Mouse (Mus musculus) lung, postnatal 4 days (tissue): ENCODE results near the gene Wfikkn1.

Source experiments
- DNase-seq, 2 experiments: peaks; one replicate each; pipeline ENCODE4 v3.0.0; 2021

Gene Wfikkn1

GRCm38 (mm10) chr17:25867836-25868600, 12.6 kb downstream of the Wfikkn1 start:
- peak; percentile 43 to 64 for DNase-seq

DNA sequence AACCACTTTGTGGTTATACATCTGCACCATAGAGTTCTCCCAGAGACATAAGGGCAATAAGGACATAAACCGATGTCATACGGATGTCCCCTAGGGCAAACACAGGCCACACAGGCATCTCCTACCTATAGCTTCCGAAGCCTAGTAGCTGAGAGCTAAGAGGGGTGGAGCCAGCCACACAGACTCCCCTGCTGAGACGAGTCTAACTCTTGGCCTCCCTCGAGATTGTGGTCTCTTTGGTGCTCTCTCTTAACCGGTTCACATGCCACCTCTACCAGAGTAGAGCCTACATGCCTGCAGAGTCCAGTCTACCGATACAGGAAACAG, 13.2 kb downstream of the Wfikkn1 start:
- no peak for DNase-seq

GRCm38 (mm10) chr17:25866172-25866571, 14.5 kb downstream of the Wfikkn1 start:
- no peak for DNase-seq

DNA sequence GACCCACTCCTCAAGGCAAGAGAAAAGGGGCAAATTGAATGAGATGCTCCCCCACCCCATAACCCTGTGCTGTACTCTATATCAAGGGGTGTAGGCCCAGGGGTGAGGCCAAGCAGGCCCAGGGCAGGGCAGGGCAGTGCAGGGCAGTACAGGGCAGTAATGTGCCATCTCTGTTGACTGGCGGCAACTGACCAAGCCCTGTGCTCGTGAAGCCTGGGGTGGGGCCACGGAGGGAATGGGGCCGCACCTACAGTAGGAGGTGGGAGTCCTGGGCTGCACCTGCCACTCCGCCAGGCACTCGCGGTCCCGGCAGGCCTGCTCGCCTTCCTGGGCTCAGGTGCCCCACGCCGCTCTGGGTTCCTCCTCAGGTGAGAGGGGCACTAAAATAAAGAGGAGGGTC, 15.4 kb downstream of the Wfikkn1 start:
- no peak for DNase-seq

- DNase-seq: no peak
Observed at GRCm38 (mm10) chr17:25864311-25864710, 16.3 kb downstream of the Wfikkn1 start.

DNA sequence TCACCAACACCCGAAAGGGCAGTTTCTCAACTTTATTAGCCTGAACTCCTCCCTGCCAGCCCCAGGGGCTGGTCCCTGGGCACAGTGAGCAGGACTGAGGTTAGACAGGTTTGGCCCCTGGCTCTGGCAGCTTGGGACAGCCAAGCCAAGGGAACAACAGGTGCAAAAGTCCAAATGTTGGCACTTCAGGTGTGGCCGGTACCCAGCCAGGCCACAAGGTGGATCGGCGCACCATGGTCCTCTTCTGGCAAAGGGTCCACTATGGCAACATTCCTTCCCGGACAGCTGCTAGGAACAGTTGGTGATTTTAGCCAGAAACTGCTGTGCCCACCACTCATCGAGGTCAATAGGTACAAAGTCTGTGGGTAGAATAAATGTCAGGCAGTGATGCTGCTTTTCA, 17.0 kb downstream of the Wfikkn1 start:
- no peak for DNase-seq

DNA sequence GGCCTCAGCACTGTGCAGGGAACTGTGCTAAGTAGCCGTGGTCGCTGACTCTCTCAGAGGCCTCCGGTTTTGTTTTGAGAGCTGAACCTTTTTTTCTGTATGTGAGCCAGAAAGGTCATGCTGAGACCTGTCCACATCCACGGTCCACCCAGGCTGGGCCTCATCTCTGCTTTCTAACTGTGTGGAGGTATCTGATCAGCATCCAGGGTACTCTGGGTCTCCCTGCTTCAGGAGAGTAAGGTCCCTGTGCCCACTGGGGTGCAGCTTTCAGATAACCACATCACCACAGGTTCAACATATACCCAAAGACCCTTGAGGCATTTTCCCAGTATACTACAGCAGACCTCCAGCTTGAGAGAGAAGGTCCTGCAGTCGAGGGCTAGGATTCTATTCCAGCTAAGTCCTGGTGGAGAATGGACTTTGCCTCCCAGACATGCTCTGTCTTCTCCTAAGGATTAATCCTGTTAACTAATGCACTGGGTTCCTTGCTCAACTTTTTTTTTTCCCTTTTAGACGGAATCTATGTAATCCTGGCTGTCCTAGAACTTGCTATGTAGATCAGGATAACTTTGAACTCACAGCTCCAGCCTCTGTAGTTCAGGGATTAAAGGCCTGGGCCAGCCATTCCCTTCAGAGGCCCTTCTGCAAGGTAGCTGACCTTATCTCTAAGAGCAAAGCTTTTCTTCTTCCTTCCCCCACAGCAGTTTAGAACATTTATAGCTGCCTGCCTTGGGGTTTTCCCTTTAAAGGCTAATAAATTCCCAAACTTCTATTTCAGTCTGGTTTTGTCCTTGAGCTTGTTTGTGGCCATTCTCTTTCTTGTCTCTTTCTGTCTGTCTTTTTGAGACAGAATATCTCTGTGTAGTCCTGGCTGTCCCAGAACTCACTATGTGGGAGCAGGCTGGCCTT, 18.7 kb downstream of the Wfikkn1 start:
- DNase-seq: no peak

GRCm38 (mm10) chr17:25860832-25861703, 19.6 kb downstream of the Wfikkn1 start, which contains the start of gene Wdr90:
Gene Wdr90 (minus strand): TSS chr17:25861501.
- peak; percentile 92 to 95 for DNase-seq

GRCm38 (mm10) chr17:25860229-25860628, 20.4 kb downstream of the Wfikkn1 start:
- no peak for DNase-seq

DNA sequence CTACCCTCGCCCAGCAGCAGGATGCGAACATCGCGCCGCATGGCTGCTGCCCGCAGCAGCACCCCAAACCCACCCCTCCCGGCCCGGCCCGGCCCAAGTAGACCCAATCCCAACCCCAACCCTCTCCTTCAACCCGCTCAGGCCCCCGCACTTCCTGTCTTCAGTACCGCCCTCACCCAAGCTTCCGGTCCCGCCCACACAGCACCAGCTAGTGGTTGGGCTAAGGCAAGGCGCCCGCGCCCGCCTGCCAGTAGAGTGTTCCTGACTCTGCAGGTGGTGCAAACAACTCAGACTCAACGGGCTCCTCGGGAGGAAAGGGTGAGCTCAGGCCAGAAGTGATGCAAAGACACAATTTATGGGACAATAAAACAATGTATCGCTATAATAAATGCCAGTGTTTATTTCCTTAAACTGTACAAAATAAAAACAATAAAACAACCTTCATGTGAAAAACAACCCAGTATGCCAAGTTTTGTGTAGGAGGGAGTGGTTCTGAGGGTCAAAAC, 36.2 kb downstream of the Wfikkn1 start, which contains the start of gene Rhot2:
Gene Rhot2, minus strand, starts transcription at position 456 of the 506 bp plus-strand sequence.
- peak; percentile 96 for DNase-seq

DNA sequence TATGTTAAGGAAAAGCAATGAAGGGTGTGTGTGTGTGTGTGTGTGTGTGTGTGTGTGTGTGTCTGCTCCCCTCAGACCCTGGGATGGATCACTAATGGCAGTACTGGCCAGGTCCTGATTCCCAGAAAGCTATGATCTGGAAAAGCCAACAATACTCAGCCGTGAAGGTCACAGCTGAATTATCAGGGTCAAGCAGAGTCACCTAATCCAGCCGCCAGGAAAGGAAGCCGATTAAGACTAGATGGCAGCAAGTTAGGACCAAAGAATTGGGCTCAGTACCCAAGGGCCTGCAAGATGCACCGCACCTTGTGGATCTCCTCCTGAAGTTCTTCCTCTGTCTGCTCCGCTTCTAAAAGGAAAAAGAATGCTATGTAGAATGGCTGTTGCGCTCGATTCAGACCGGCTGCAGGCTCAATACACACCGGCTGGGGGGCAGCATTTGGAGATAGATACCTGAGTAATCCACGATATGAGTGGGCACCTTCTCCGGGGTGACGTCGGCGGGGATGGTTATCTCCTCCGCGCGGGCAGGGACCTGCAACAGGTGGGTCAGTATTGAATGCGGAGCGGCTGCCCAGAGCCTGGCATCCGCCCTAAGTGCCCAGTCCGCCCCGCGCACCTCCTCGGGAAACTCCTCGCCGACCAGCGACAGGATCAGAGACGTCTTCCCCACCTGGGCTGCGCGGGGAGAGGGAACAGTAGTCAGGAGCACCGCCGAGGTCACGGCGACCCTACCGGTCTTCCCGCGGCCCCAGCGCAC, 36.8 kb downstream of the Wfikkn1 start:
- DNase-seq: no peak

- DNase-seq: no peak
Observed at GRCm38 (mm10) chr17:25843122-25843521, 37.5 kb downstream of the Wfikkn1 start.

GRCm38 (mm10) chr17:25842509-25842908, 38.1 kb downstream of the Wfikkn1 start:
- DNase-seq: no peak

DNA sequence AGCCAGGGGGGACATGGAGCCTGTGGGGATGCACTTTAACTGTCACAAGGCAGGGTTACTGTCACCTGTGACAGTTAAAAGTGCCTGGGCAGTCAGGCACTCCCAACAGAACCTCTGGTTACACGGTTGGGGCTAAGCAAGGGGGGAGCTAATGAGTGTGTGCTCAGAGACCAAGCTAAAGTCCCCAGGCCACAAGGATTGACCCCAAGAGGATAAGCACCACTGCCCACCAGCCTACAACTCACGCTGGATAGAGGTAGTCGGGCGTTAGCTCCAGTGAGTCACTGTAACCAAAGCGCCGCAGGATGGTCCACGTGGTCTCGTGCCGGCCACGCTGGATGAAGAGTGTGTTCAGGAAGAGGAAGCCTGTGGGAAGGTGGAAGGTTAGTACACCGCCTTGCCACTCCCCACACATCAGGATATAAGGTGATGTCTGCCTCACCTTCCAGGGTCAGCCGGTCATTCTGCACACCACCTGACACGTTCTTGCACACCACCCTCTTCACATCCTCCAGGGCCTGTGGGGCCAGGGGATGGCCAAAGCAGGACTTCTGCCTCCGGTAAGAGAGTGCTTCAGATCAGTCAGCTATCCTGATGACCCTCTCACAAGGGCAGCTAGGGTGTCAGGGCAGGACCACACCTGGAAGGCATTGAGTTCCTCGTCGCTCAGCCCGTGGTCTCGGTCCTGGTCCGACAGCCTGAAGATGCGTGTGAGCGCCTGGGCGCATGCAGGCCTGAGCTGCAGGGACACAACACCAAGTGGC, 39.4 kb downstream of the Wfikkn1 start, which contains the start of gene Gm20683:
Gene Gm20683, minus strand, starts transcription at position 647 of the 764 bp plus-strand sequence.
- DNase-seq: no peak

DNA sequence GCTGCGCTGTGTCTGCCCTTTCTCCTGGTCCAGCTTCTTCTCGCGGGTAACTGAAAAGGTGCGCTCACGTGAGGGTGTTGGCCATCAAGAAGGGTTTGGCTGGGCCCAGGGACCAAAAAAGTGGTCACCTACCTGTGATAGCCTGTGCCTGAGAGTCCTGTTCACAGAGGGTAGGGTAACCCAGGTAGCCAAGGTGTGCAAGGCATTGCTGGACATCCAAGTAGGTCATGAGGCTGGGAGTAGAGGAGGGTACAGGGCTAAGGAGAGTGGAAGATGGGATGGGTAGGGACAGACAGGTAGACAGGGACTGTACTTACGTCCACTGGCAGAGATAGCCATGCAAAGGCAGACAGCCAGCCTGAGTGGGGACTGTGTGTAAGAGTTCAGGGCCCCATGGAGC, 40.1 kb downstream of the Wfikkn1 start:
- no peak for DNase-seq

GRCm38 (mm10) chr17:25839455-25840235, 41.0 kb downstream of the Wfikkn1 start:
- no peak for DNase-seq

DNA sequence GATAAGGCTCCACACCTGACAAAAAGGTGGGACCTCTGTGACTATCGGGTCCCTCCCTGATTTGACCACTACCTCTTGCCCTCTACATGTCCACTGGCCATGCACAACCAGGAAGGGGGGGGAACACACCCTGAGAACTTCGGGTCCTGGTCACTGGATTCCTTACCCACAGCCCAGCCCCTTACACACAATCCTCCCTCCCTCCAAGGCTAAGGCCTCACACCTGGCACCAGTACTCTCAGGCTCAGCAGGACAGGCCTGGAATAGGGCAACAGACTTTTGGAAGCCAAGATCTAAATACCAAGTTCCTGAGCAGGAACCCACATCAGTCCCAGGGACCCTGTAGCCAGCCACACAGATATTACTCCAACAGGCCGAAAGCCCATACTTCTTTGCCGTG, 41.8 kb downstream of the Wfikkn1 start:
- DNase-seq: no peak

DNA sequence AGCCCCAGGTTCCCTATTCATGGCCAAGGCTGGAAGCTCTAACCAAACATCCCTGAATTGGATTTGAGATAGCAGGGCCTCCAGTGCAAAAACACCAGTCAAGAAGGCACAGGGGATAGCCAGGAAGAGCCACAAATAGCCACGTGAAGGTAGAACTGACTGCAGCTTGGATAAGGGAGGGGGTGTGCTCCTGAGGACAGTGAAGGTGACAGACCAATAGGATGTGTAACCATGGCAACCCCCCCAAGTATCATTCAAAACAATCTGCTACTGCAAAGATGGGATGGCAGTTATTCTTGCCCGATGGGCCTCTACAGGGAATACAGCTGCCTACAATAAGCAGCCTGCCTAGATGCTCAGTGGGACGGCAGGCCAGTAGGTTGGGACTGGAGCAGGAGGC, 43.1 kb downstream of the Wfikkn1 start:
- DNase-seq: no peak

DNA sequence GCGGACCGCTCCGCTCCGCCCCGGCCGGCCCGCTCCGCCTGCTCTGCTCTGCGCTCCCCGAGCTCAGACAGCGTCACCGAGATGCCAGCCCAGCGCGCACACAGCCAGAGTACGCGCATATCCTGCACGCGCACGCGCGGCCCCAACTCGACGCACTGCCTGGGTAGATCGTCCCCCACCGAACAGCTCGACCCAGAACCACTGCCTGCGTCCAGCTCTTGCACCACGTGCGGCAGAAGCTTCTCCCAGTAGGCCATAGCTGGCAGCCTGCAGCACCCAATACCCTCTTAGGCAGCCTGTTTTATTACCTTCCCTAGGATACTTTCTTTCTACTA, 43.6 kb downstream of the Wfikkn1 start, which contains the start of gene Rhbdl1:
Gene Rhbdl1, minus strand, starts transcription at position 220 of the 335 bp plus-strand sequence.
- DNase-seq: peak; percentile 66 to 80

GRCm38 (mm10) chr17:25836397-25837075, 44.1 kb downstream of the Wfikkn1 start:
- DNase-seq: no peak
